Mouse (Mus musculus) telencephalon, adult 2 months (tissue): ENCODE results near the gene Ankrd66.
"Not testable (repeated sequence)": the region's sequence is repeated elsewhere in the genome, so short reads cannot be mapped to it uniquely, and the experiment has no call there.

Experiments
- DNase-seq: peaks from one replicate; pipeline ENCODE4 v3.0.0-alpha.2; 2011; ENCODE audit warnings: low read depth, low spot score

Gene Ankrd66

DNA sequence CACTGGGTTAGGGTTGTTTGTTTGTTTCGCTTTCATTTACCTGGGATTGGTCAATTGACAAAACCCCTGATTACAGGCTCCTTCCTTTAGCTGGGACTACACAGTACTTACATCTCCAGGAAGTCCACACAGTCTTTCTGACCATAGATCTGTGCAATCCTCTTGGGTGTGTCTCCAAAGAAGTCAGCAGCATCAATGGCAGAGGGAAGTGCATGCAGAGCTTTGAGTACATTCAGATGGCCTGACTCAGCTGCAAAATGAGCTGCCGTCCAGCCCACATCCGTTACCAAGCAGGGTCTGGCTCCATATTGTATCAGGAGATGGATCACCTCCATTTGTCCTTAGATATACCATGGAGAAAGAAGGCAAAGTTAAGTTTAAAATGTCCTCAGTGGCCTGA, 4.7 kb downstream of the Ankrd66 start:
- no peak for DNase-seq

DNA sequence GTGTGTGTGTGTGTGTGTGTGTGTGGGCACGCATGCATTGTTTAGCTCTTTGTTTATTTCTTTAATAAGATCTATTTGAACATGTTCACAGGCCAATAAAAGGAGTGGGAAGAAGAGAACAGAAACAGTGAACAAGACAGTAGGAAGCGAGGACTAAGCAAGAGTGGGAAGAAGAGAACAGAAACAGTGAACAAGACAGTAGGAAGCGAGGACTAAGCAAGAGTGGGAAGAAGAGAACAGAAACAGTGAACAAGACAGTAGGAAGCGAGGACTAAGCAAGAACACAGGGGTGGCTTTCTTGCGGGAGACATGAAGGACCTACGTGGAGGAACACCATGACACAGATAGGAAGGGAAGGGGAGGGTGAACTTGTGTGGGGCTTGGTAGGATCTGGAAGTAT, 6.6 kb downstream of the Ankrd66 start:
- not testable (repeated sequence) for DNase-seq

DNA sequence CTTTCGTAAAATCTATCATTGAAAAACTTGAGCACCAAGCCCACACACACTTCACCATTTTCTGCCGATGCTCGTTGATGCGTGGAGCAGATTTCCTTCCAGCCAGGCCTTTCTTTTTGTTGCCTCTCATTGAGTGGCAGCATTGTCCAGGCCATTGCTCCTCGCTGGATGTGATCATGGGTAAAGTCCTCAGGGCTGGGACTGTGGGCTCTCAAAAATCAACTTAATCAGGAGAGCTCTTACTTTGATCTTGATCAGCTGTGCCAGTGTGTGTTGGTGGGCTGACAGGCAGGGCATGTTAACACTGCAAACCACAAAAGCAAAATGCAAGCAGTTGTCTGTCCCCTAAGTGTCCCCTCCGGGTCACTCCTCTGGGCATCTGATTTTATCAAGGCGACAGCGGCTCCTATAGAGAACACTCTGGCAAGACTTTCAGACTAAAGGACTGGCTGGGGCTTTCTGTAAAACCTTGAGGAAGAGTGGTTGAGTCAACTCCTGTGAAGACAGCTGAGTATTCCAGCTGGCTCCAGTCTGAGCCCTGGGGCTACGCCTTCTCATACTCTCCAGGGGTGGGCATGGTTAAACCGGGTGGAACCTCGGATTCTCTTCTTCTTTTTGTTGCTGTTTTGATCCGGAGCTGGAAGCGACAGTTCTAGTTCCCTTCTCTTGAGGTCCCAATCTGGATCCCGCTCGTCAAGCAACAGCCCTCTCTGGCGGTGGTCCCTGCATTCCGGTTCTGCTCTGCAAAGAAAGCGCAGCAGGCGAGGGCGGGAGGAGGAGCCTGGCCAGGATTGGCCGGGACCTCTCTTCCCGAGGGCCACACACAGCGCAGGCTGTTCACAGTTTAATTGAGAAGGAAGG, 8.8 kb downstream of the Ankrd66 start:
- DNase-seq: no peak

DNA sequence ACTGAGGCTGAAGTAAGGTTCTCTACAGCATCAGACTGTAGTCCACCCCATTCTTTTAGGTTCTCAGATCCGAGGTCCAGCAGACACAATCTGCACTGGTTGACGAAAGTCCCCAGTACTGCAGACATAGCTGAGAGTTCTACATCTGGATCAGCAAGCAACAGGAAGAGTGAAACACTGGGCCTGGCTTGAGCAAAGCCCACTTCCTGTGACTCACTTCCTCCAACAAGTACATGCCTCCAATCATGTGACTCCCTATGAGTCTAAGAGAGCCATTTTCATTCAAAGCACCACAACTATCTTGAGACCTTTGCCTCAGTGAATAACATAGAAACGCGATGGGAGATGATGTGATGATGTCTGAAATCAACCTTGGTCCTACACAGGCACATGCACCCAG, 12.2 kb downstream of the Ankrd66 start:
- DNase-seq: no peak

DNA sequence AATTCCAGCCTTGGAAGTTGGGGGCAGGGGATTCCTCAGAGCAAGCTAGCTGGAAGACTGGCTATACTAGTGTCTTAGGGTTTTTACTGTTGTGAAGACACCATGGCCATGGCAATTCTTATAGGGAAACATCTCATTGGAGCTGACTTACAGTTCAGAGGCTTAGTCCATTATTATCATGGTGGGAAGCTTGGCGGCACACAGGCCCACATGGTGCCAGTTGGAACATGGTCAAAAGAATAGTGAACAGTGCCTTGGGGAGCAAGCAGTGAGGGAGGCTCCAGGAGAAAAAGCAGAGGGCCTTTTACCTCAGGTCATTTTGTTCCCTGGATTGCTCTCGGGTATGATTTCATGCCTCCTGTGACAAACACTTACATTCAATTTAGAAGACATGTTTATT, 12.9 kb downstream of the Ankrd66 start:
- DNase-seq: no peak

DNA sequence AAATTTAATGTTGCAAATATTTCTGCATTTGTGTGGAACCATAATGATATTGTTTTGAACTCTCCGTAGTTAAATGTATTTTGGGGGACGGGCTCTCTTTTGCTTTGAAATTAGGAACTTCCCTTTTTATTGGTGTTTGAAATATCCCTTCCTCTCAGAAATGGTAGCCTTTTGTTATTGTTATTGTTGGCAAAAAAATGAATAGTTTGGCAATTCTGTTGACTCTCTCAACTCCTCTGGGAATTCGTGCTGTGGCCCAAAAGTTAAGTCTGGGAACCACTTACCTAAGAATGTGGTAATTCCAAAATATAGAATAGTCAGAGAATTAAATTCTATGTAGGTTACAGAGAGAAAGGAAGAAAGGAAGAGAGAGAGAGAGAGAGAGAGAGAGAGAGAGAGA, 23.3 kb downstream of the Ankrd66 start:
- DNase-seq: no peak

DNA sequence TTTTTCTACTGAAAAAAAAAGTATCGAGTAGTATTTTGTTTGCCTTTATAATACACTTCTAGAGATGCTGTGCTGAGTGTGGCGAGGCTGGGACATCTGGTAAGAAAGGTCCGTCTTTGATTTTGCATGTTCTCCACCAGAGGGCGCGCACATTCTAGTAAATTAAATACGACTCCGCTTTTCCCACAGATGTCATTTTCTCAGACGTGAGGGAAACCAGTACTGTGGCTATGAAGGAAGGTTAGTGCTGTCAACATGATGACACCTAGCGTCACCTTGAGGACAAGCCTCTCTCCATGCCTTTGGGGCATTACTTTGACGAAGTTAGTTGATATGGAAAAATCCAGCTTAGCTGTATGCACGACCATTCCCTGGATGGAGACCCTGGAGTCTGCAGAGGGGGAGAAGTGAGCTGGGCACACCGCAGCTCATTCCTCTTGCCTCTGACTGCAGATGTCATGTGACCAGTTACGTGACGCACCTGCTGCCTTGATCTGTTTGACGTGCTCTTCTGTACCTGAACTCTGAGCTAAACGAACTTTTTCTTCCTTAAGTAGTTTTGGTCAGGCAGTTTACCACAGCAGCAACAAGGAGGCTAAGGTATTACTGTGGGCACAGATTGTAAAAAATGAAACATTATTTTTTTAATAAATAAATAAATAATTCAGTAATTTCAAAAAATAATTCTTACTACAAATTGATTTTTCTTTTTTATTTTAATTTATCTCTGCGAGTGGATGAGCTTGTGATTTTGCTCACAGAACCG, 24.6 kb downstream of the Ankrd66 start:
- peak; percentile 48 for DNase-seq

DNA sequence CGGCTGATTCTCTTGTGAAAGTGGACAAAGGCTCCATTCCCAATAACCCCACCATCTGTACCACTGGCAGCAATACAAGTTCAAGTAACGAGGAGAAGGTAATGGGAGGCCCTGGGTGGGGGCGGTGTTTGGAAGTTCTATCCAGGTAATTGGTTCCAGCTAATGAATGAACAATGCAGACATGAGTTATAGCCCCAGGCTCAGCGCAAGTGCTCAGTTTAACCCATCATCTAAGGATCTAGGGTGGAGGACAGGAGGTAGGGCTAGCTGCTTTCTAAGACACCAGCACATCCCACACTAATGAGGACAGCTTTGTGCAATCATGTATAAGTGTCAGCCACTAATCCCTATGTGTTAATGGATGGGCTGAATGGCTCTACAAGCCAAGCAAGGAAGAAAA, 32.7 kb downstream of the Ankrd66 start:
- no peak for DNase-seq

DNA sequence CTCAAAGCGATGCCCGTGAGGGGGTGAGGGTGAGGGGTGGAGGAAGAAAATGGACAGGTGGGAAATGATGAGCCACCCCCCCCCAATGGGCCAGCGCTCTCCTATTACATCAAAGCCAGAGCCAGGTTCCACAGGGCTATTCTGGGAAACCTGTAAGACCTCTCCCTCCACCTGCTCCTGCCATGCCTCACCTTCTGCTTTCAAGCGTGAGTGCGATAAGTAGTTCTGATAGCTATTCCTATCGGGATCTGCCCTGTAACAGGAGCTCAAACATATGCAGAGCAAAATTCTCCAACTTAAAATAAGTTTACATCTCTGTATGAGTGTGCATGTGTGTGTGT, 38.9 kb downstream of the Ankrd66 start:
- DNase-seq: no peak

DNA sequence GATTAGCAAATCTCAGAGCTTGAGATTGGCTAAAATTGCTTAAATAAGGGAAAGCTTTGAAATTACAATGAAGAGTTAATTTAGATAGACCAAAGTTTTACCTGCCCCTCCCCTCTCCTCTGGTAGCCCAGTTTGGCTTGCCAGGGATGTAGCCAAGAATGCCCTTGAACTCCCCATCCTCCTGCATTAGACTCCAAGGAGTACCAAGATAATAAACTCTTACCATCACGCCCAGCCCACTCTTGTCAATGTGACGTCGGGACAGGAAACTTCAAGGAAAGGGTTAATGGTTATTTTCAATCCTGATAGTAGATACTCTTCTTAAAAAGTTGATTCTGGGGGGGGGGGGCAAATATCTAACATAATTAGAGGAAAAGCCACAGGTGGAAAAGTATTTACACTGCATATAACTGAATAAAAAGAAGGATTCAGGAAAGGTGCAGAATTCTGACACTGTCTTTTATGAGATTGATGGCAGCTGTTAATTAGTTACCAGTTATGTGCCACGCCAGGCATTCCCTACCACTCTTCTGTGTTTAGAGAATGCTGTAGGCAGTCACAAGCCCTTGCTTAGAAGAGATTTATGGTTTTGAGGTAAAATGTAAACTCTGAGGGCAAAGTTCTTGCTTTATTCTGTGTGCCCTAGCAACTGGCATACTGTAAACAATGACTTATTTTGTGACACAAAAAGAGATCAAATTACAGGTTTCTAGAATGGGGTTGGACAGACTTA, 39.4 kb downstream of the Ankrd66 start:
- no peak for DNase-seq

DNA sequence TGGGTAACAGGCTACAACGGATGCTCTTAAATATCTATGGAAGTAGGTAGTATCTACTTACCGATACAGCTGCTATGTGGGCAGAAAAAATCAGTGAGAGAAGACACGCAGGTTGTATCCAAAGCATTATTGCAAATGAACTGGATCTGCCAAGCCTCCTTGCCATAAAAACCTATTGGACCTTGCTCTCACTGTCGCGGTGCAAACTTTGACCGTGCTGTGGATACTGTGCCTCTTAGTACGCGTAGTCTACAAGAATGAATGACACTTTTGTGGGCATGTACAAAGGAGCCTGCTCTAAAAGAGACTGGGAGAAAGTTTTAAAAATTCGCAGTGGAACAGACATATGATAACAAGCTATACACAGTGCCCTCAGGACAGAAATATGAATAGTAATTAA, 40.8 kb downstream of the Ankrd66 start, which contains the start of gene Mep1a:
Gene Mep1a, minus strand, starts transcription at position 221 of the 400 bp plus-strand sequence.
- no peak for DNase-seq

DNA sequence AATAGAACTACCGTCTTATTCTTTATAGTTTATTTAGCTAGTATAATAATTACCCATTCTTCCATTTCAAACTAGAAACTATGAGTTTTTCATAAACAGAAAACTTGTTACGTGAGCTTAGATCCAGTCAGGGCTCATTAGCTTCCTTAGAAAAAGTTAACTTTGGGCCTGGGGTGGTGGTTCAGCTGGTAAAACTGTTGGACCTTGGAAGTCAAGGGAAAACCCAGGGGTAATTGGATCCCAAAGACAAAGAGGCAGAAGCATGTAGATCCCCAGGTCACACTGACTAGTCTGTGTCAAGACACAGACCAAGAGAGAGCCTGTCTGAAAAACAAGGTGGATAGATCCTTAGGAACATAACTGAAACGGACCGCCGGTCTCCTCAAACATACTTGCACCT, 41.8 kb downstream of the Ankrd66 start:
- no peak for DNase-seq

DNA sequence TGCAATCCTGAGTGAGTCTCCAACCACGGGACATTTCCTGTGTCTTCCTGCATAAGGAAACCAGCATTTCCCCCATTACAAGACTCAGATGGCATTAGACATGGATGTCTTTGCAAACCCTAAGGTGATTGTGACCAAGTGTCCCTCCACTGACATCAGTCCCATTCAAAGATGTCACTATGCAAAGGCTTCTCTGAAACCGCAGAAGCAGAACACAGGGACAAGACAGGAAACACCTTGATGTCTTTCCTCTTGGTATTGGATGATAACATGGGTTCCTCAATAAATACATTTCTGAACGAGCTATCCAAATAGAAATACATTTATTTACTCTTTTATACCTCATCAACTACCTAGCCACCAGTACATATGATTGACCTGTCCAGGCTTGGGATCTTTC, 42.2 kb downstream of the Ankrd66 start:
- no peak for DNase-seq

DNA sequence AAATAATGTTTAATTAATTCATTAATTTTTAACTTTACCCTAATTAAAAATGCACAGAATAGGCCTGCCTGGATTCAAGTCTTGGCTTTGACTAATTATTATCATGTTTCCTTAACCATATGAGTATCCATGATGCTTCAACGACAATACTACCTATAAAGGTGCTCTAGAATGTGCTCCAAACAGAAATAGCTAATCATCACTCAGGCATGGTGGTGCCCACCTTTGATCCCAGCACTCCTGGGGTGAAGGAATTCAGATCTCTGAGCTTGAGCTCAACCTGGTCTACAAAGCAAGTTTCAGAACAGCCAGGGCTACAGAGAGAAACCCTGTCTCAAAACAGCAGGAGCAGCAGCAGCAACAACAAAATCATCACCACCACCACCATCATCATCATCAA, 42.9 kb downstream of the Ankrd66 start:
- no peak for DNase-seq

DNA sequence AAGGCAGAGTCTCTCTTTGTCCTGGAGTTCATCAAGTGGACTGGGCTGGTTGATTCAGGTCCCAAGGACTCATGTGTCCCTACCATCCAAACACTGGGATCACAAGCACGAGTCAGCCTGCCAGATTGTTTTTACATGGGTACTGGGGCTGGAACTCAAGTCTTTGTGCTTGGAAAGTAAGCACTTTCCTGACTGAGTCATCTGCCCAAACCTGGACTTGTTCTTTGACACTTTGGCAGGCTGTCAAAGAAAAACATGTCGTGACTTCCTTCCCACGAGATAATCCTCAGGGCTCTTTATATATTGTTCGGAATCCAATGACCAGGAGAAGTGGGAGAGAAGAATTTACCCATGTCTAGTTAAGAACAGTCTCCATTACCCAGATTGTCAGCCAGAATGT, 45.9 kb downstream of the Ankrd66 start:
- DNase-seq: no peak

DNA sequence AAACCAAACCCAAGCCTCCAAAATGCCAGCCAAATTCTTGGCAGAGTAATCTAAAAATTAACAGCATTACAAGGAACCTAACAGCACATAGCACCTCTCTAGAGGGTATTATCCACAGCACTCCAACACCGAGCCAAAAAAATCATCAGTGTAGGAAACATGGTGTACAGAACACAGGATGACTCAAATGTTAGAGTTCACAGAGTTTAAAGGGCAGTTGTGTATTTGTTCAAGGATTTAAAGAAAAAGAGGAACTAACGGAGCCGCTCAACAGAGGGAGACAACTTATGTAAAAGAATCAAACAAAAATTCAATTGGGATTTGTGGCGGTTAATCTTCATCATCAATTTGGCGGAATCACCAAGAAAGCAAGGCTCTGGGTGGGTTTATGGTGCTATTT, 47.9 kb downstream of the Ankrd66 start:
- DNase-seq: no peak

DNA sequence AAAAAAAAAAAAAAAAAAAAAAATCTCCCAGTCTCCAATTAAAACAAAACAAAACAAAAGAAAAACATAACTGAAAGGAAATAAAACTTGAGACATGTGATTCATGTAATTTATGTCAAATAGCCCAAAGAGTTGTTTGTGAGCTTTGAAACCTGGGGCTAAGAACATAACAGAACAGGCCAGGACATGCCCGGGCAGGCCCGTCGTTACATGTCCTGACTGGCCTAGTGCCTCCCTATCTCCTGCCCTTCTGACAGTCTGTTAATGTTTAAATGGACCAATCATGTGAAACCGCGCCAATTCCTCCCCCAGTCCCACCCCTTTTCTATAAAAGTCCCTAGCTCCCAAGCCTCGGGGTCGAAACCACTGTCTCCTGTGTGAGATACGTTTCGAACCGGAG, 53.1 kb downstream of the Ankrd66 start:
- DNase-seq: not testable (repeated sequence)

DNA sequence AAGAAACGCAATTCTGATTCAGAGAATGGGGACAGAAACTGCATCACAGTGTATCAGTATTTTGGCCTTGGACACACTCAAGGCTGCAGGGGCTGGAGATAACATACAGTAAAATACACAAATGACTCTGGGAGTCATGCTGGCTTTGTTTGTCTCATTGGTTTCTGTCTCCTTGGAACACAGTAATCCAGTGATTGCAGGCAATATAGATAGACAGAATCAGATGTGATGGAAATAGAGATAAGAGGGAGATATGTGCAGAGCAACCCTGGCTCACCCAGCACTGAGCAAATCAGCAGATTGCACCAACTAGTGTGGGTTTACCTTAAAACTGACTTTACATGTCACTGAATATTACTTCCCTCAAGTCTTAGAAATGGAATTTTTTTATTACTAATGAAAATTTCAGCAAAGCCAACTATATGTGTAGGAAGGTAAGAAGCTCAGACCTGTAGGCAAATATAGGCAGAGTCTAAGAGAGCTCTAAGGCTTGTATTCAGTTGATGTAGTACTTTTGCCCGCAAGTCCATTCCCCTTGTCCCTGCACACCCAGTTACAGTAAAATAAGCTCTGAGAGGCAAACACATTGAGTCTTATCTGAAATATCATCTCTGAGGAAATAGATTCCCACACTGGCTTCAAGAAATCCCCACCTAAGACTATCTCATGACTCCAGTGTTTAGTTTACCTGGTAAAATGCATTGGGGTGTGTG, 54.8 kb downstream of the Ankrd66 start:
- no peak for DNase-seq

DNA sequence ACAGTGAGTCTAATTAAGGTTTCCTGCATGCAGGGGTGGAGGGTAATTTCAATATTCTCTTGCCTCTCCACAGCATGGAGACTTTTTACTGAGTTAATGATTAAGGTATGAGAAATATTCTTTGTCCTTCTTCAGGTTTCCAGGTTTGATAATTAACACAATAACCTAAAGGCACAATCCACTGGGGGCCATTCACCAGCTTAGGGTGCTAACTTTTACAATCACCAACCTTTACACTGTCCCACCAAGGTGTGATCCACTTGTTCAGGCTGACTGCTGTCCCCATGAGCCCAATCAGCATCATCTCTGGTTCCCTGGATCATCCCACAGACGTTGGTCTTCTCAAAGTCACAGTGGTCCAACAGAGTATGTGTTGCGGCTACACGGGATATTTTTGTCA, 57.5 kb downstream of the Ankrd66 start:
- no peak for DNase-seq
